Mouse (Mus musculus): ENCODE data around the gene Efcab11.

GRCm38 (mm10) chr12:99874609-99875008, 9.6 kb downstream of the Efcab11 start:
- no peak for TF ChIP-seq EP300 (IDR thresholded peaks at IDR 0.05; ENCODE audit: low read depth)
- TF ChIP-seq CTCF (IDR thresholded peaks at IDR 0.05; ENCODE audit: low read depth) = no peak
